Mouse (Mus musculus): ENCODE data around the gene Flvcr1. TPM values are rescaled to one million over a fixed set of nuclear protein-coding genes. Genes with fewer than 3 reads are reported as not detected.
A peak's percentile ranks its signal among the peaks of the same experiment; 100 is the strongest.

Flvcr1 gene
- polyA plus RNA-seq, 1 experiment: 15.6 TPM

DNA sequence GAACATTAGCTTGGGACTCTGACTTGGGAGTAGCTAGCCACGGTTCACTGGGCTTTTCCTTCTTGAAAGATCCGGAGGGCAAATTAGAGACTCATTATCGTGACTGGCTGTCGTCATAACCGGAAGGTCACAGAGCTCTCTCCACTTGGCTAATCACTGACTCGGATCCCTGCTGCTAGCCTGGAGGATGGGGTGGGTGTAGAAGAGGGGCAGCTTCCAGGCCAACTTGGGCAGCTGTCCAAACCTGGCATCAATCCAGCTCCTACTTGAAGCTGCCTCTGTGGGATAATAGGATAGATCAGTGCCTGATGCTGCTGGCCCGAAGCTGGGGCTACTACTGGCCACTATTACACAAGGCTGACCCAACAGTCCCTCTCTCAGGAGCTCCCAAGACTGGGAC is 30.4 kb downstream of the Flvcr1 start:
- WGBS: 76% methylated on average over 7 of the region's 7 CpGs
- Histone ChIP-seq H3K27ac (ENCODE audit: insufficient read depth, low read length) (no peak overlapping the region), H3K27me3 (ENCODE audit: control insufficient read depth, insufficient read depth, low read length) (no peaks in the 10 kb centered on the region), H3K4me1 (ENCODE audit: control insufficient read depth, insufficient read depth, insufficient read length) (no peaks in the 10 kb centered on the region), H3K4me3 (ENCODE audit: extremely low read depth, insufficient read depth, insufficient read length) (no peak overlapping the region), H3K36me3 (ENCODE audit: control insufficient read depth, insufficient read depth, low read length) (no peaks in the 10 kb centered on the region)
- no peak for DNase-seq (ENCODE audit: low read depth in 1 of 2, low spot score in 2 of 2)
- TF ChIP-seq POLR2A (IDR thresholded peaks at IDR 0.05; ENCODE audit: low read depth, low read length) (no peak), CTCF (IDR thresholded peaks at IDR 0.05; ENCODE audit: extremely low read depth, insufficient read depth, insufficient read length, insufficient replicate concordance) (no peak)

- Histone ChIP-seq H3K36me3 (ENCODE audit: control insufficient read depth, insufficient read depth, low read length) (no peaks in the 10 kb centered on the region), H3K27ac (ENCODE audit: insufficient read depth, low read length) (no peak overlapping the region), H3K4me3 (ENCODE audit: extremely low read depth, insufficient read depth, insufficient read length) (no peak overlapping the region), H3K4me1 (ENCODE audit: control insufficient read depth, insufficient read depth, insufficient read length) (no peaks in the 10 kb centered on the region), H3K27me3 (ENCODE audit: control insufficient read depth, insufficient read depth, low read length) (no peaks in the 10 kb centered on the region)
- DNase-seq (ENCODE audit: low read depth in 1 of 2, low spot score in 2 of 2): no peak
- 68% methylated on average over 9 of the region's 9 CpGs for WGBS
- no peak for TF ChIP-seq POLR2A (IDR thresholded peaks at IDR 0.05; ENCODE audit: low read depth, low read length)
- peak; percentile 7; the same call in 1 of the 2 replicates for TF ChIP-seq CTCF (IDR thresholded peaks at IDR 0.05; ENCODE audit: extremely low read depth, insufficient read depth, insufficient read length, insufficient replicate concordance)
These were observed 36.4 kb downstream of the Flvcr1 start for GRCm38 (mm10) chr1:190989437-190990082.

GRCm38 (mm10) chr1:190981412-190981811 is 44.5 kb downstream of the Flvcr1 start:
- Histone ChIP-seq H3K4me3 (ENCODE audit: extremely low read depth, insufficient read depth, insufficient read length) (no peak overlapping the region), H3K4me1 (ENCODE audit: control insufficient read depth, insufficient read depth, insufficient read length) (peaks cover 16% of the 10 kb centered on the region), H3K36me3 (ENCODE audit: control insufficient read depth, insufficient read depth, low read length) (no peaks in the 10 kb centered on the region), H3K27ac (ENCODE audit: insufficient read depth, low read length) (no peak overlapping the region), H3K27me3 (ENCODE audit: control insufficient read depth, insufficient read depth, low read length) (peaks cover 16% of the 10 kb centered on the region)
- no peak for TF ChIP-seq CTCF (IDR thresholded peaks at IDR 0.05; ENCODE audit: extremely low read depth, insufficient read depth, insufficient read length, insufficient replicate concordance)
- TF ChIP-seq POLR2A (IDR thresholded peaks at IDR 0.05; ENCODE audit: low read depth, low read length): no peak
- DNase-seq (ENCODE audit: low read depth in 1 of 2, low spot score in 2 of 2): peak in 1 of 2 experiments; percentile 15
- 82% methylated on average over 4 of the region's 4 CpGs for WGBS

DNA sequence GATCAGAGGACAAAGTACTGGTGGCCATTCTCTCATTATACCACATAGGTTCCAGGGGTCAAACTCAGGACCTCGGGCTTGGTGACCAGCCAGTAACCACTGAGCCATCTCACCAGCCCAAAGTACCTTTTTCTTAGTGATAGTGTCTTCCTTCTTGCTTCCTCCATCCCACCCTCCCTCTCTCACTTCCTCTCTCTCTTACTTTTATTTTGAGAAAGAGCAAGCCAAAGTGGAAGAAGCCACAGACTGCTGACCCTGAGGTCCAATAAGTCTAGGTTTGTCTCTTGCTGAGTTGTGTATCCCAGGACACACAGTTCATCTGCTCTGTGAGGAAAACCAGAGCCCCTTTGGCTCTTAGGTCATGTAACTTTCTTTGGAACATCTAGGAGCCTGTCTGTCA is 45.5 kb downstream of the Flvcr1 start:
- Histone ChIP-seq H3K27ac (ENCODE audit: insufficient read depth, low read length) (no peak overlapping the region), H3K36me3 (ENCODE audit: control insufficient read depth, insufficient read depth, low read length) (no peaks in the 10 kb centered on the region), H3K4me1 (ENCODE audit: control insufficient read depth, insufficient read depth, insufficient read length) (peaks cover 16% of the 10 kb centered on the region), H3K27me3 (ENCODE audit: control insufficient read depth, insufficient read depth, low read length) (peaks cover 16% of the 10 kb centered on the region), H3K4me3 (ENCODE audit: extremely low read depth, insufficient read depth, insufficient read length) (no peak overlapping the region)
- no peak for TF ChIP-seq CTCF (IDR thresholded peaks at IDR 0.05; ENCODE audit: extremely low read depth, insufficient read depth, insufficient read length, insufficient replicate concordance)
- 92% methylated on average over 1 of the region's 1 CpGs for WGBS
- no peak for DNase-seq (ENCODE audit: low read depth in 1 of 2, low spot score in 2 of 2)

- TF ChIP-seq POLR2A (IDR thresholded peaks at IDR 0.05; ENCODE audit: low read depth, low read length) (no peak), CTCF (IDR thresholded peaks at IDR 0.05; ENCODE audit: extremely low read depth, insufficient read depth, insufficient read length, insufficient replicate concordance) (no peak)
- Histone ChIP-seq H3K4me3 (ENCODE audit: extremely low read depth, insufficient read depth, insufficient read length) (peak within 1 kb of the TSS; percentile 52), H3K27ac (ENCODE audit: insufficient read depth, low read length) (no peak within 1 kb of the TSS), H3K4me1 (ENCODE audit: control insufficient read depth, insufficient read depth, insufficient read length) (peaks cover 16% of the 10 kb centered on the region), H3K36me3 (ENCODE audit: control insufficient read depth, insufficient read depth, low read length) (no peaks in the 10 kb centered on the region), H3K27me3 (ENCODE audit: control insufficient read depth, insufficient read depth, low read length) (peaks cover 16% of the 10 kb centered on the region)
- peak in 1 of 2 experiments; percentile 31 for DNase-seq (ENCODE audit: low read depth in 1 of 2, low spot score in 2 of 2)
- WGBS: under 1% methylated on average over 37 of the region's 38 CpGs
These were observed 46.8 kb downstream of the Flvcr1 start, which contains the start of gene Vash2 for GRCm38 (mm10) chr1:190979100-190979563. TSS of gene Vash2 (minus strand) at chr1:190979296.

- Histone ChIP-seq H3K36me3 (ENCODE audit: control insufficient read depth, insufficient read depth, low read length) (no peaks in the 10 kb centered on the region), H3K27me3 (ENCODE audit: control insufficient read depth, insufficient read depth, low read length) (peaks cover 16% of the 10 kb centered on the region), H3K27ac (ENCODE audit: insufficient read depth, low read length) (no peak overlapping the region), H3K4me3 (ENCODE audit: extremely low read depth, insufficient read depth, insufficient read length) (peak overlapping the region; percentile 52), H3K4me1 (ENCODE audit: control insufficient read depth, insufficient read depth, insufficient read length) (peaks cover 16% of the 10 kb centered on the region)
- DNase-seq (ENCODE audit: low read depth in 1 of 2, low spot score in 2 of 2): no peak
- WGBS: under 1% methylated on average over 46 of the region's 46 CpGs
- TF ChIP-seq POLR2A (IDR thresholded peaks at IDR 0.05; ENCODE audit: low read depth, low read length): no peak
These were observed 47.4 kb downstream of the Flvcr1 start for GRCm38 (mm10) chr1:190978511-190979073.

DNA sequence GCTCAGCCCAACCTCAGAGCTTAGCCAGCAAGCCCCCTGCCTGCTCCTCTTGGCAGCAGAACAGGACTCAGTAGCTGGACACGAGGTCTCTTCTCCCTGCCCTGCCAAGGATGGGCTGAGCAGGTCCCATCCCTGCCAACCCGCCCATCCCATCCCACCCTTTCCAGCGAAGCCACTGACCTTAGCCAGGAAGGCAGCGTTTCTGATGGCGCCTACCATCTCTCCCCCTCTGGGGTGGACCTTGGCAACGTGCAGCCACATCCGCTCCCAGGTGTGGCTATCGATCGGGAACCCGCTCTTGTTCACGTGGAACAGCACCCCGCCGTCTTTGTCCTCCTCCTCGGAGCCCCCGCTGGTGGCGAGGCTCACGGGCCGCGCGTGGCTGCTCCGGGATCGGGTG is 48.0 kb downstream of the Flvcr1 start:
- Histone ChIP-seq H3K4me1 (ENCODE audit: control insufficient read depth, insufficient read depth, insufficient read length) (peaks cover 16% of the 10 kb centered on the region), H3K36me3 (ENCODE audit: control insufficient read depth, insufficient read depth, low read length) (no peaks in the 10 kb centered on the region), H3K27me3 (ENCODE audit: control insufficient read depth, insufficient read depth, low read length) (peaks cover 16% of the 10 kb centered on the region), H3K27ac (ENCODE audit: insufficient read depth, low read length) (no peak overlapping the region), H3K4me3 (ENCODE audit: extremely low read depth, insufficient read depth, insufficient read length) (peak overlapping the region; percentile 52; the same call in 1 of the 2 replicates)
- TF ChIP-seq CTCF (IDR thresholded peaks at IDR 0.05; ENCODE audit: extremely low read depth, insufficient read depth, insufficient read length, insufficient replicate concordance): no peak
- TF ChIP-seq POLR2A (IDR thresholded peaks at IDR 0.05; ENCODE audit: low read depth, low read length): no peak
- no peak for DNase-seq (ENCODE audit: low read depth in 1 of 2, low spot score in 2 of 2)
- WGBS: 7% methylated on average over 22 of the region's 22 CpGs
